Mouse (Mus musculus) MEL (cell line): Measurements from ENCODE around the gene Epha6.

Source experiments
- BHLHE40 ChIP-seq: IDR thresholded peaks from 2 replicates; pipeline ENCODE4 v1.6.1; 2012; ENCODE audit warnings: low read depth, mild to moderate bottlenecking, inconsistent platforms, low read length, improper control_type of control experiment, borderline replicate concordance
- CTCF ChIP-seq, 3 experiments: IDR thresholded peaks in 2 of 3; conservative IDR thresholded peaks in 1 of 3; 2 replicates each; pipeline ENCODE4 v1.5.1; 2011 to 2012; ENCODE audit warnings: low read length in 3 of 3, low read depth in 2 of 3, mild to moderate bottlenecking in 2 of 3, improper control_type of control experiment in 1 of 3, inconsistent platforms in 1 of 3, mixed read lengths in 1 of 3, moderate library complexity in 1 of 3; ENCODE audit not compliant: control insufficient read depth in 1 of 3, insufficient read depth in 1 of 3, poor library complexity in 1 of 3, severe bottlenecking in 1 of 3
- E2F4 ChIP-seq: IDR thresholded peaks from 2 replicates; pipeline ENCODE4 v1.6.1; 2011; ENCODE audit warnings: low read depth, low read length, improper control_type of control experiment, borderline replicate concordance
- MAX ChIP-seq: IDR thresholded peaks from 2 replicates; pipeline ENCODE4 v1.6.1; 2011; ENCODE audit warnings: low read length, improper control_type of control experiment
- MAZ ChIP-seq: IDR thresholded peaks from 2 replicates; pipeline ENCODE4 v1.6.1; 2012; ENCODE audit warnings: low read depth, mild to moderate bottlenecking, inconsistent platforms, low read length, improper control_type of control experiment
- MYB ChIP-seq: IDR thresholded peaks from 2 replicates; pipeline ENCODE4 v1.6.1; 2011; ENCODE audit warnings: mild to moderate bottlenecking, low read depth, low read length, improper control_type of control experiment
- POLR2A ChIP-seq, 2 experiments: IDR thresholded peaks; 2 replicates each; pipeline ENCODE4 v1.6.1; 2011 to 2012; ENCODE audit warnings: low read length in 2 of 2, mild to moderate bottlenecking in 2 of 2, control low read depth in 1 of 2, improper control_type of control experiment in 1 of 2, low read depth in 1 of 2, moderate library complexity in 1 of 2; ENCODE audit not compliant: control insufficient read depth in 1 of 2, insufficient read depth in 1 of 2, poor library complexity in 1 of 2
- POLR2AphosphoS5 ChIP-seq: IDR thresholded peaks from 2 replicates; pipeline ENCODE4 v1.6.1; 2012; ENCODE audit warnings: low read depth, borderline replicate concordance, mild to moderate bottlenecking, inconsistent platforms, low read length, moderate library complexity, mixed read lengths
- RCOR1 ChIP-seq: IDR thresholded peaks from 2 replicates; pipeline ENCODE4 v1.6.1; 2012; ENCODE audit warnings: low read depth, mild to moderate bottlenecking, inconsistent platforms, low read length, improper control_type of control experiment

- TF ChIP-seq CTCF (IDR thresholded peaks at IDR 0.05 in 2 of 3, conservative IDR thresholded peaks at IDR 0.05 in 1 of 3; ENCODE audit: control insufficient read depth in 1 of 3, insufficient read depth in 1 of 3, low read depth in 2 of 3, low read length in 3 of 3, poor library complexity in 1 of 3, severe bottlenecking in 1 of 3) (no peak), RCOR1 (no peak), MAX (no peak), POLR2AphosphoS5 (no peak), MYB (no peak), E2F4 (no peak), MAZ (no peak), BHLHE40 (no peak), POLR2A (IDR thresholded peaks at IDR 0.05; ENCODE audit: control insufficient read depth in 1 of 2, insufficient read depth in 1 of 2, low read depth in 1 of 2, low read length in 2 of 2, poor library complexity in 1 of 2) (no peak)
Measured at GRCm38 (mm10) chr16:60086976-60087375, 518.4 kb downstream of the Epha6 start.
